ENCODE assay signal across 7 mouse cellular contexts in the genomic region with DNA sequence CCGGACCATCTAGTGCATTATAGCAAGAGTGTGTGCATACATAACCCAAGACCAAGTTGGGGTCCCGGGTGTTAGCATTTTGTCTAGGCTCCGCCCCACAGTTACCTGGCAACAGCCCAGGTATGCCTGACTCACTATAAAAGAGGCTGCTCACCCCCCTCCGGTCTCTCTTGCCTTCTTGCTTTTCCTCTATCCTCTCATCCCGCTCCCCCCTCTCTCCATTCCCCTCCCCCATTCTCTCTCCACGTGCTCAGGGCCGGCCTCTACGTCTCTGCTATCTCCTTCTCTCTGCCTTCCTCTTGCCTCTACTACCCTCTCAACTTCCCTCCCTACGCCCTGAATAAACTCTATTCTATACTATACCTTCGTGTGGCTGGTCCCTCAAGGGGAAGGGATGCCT. TPM values are rescaled to one million over a fixed set of nuclear protein-coding genes. Genes with fewer than 3 reads are reported as not detected.
A peak's percentile ranks its signal among the peaks of the same experiment; 100 is the strongest.
DNase-seq lines count a peak whose midpoint lies in the region; ATAC-seq and TF ChIP-seq lines count a peak whose summit lies in the region.

No protein-coding gene starts in this region.

- no peak for ATAC-seq in lung, postnatal 0 days
- no peak for ATAC-seq in hindbrain, embryonic 12.5 days (ENCODE audit: low FRiP score)
- ATAC-seq in midbrain, embryonic 15.5 days (replicated peaks) = peak; percentile 32

- H3K27me3 ChIP-seq in lung, postnatal 0 days (replicated peaks; ENCODE audit: insufficient read depth, low read length) = 0 out of 2 replicates have a peak, but pooled peaks cover 6% of the 10 kb centered on the region
- H3K27me3 ChIP-seq in hindbrain, embryonic 12.5 days = peaks cover 49% of the 10 kb centered on the region
- H3K27me3 ChIP-seq in midbrain, embryonic 15.5 days (replicated peaks) = peaks cover 11% of the 10 kb centered on the region; the same call in 1 of the 2 replicates

- TF ChIP-seq EP300 in lung, postnatal 0 days (IDR thresholded peaks at IDR 0.05) = no peak

- intact Hi-C loops in gastrocnemius, postnatal 14 days (cut with DNase I; ENCODE audit: low total_unique reads) = no loop called here

- no peaks in the 10 kb centered on the region for H3K9me3 ChIP-seq in lung, postnatal 0 days (ENCODE audit: low read length)
- H3K9me3 ChIP-seq in hindbrain, embryonic 12.5 days (replicated peaks) = no peaks in the 10 kb centered on the region
- H3K9me3 ChIP-seq in midbrain, embryonic 15.5 days = no peaks in the 10 kb centered on the region

- peak overlapping the region; percentile 88 for H3K4me2 ChIP-seq in lung, postnatal 0 days (replicated peaks; ENCODE audit: low read depth, low read length)
- H3K4me2 ChIP-seq in hindbrain, embryonic 12.5 days (replicated peaks) = peak overlapping the region; percentile 83
- peak overlapping the region; percentile 78 for H3K4me2 ChIP-seq in midbrain, embryonic 15.5 days

- TF ChIP-seq CTCF in lung, postnatal 0 days (IDR thresholded peaks at IDR 0.05) = no peak

- no peak overlapping the region for H3K27ac ChIP-seq in lung, postnatal 0 days (ENCODE audit: low read length)
- H3K27ac ChIP-seq in hindbrain, embryonic 12.5 days = no peak overlapping the region
- H3K27ac ChIP-seq in midbrain, embryonic 15.5 days = no peak overlapping the region

- DNase-seq in lung, postnatal 0 days (ENCODE audit: low spot score) = no peak
- no peak for DNase-seq in lung, adult 18-20 months
- peak; percentile 67 for DNase-seq in cerebellum, adult 9-10 months
- DNase-seq in gastrocnemius, postnatal 14 days = no peak
- no peak for DNase-seq in gastrocnemius, postnatal 10 days

- 0 out of 2 replicates have a peak, but pooled peaks cover 2% of the 10 kb centered on the region for H3K4me1 ChIP-seq in lung, postnatal 0 days (ENCODE audit: insufficient read depth, low read depth, low read length)
- peaks cover 21% of the 10 kb centered on the region; the same call in 1 of the 2 replicates for H3K4me1 ChIP-seq in hindbrain, embryonic 12.5 days
- peaks cover 18% of the 10 kb centered on the region for H3K4me1 ChIP-seq in midbrain, embryonic 15.5 days

- peak overlapping the region; percentile 53 for H3K4me3 ChIP-seq in lung, postnatal 0 days (ENCODE audit: low read depth, low read length)
- H3K4me3 ChIP-seq in hindbrain, embryonic 12.5 days = peak overlapping the region; percentile 56
- peak overlapping the region; percentile 62 for H3K4me3 ChIP-seq in midbrain, embryonic 15.5 days

- no peak overlapping the region for H3K9ac ChIP-seq in lung, postnatal 0 days (replicated peaks; ENCODE audit: low read depth)
- H3K9ac ChIP-seq in hindbrain, embryonic 12.5 days = peak overlapping the region; percentile 50
- H3K9ac ChIP-seq in midbrain, embryonic 15.5 days = peak overlapping the region; percentile 42

- no peaks in the 10 kb centered on the region for H3K36me3 ChIP-seq in lung, postnatal 0 days (ENCODE audit: insufficient read depth, low read length)
- H3K36me3 ChIP-seq in hindbrain, embryonic 12.5 days = no peaks in the 10 kb centered on the region
- H3K36me3 ChIP-seq in midbrain, embryonic 15.5 days (replicated peaks) = no peaks in the 10 kb centered on the region

- WGBS in lung, postnatal 0 days = 3% methylated on average over 9 of the region's 10 CpGs
- WGBS in hindbrain, embryonic 12.5 days = 2% methylated on average over 10 of the region's 10 CpGs
- WGBS in midbrain, embryonic 15.5 days = 6% methylated on average over 10 of the region's 10 CpGs

RNA-seq across cellular contexts. Expression of a gene that starts 14.0 kb away (rescaled TPM):
- polyA plus RNA-seq in lung, postnatal 0 days (2015; fragmentation: Nextera tagmentation; extraction: Ambion mirVana) = 3.3 and 4.0 TPM in 2 replicates
- 0.25 and 0.45 TPM in 2 replicates for polyA plus RNA-seq in hindbrain, embryonic 12.5 days (2016; fragmentation: Nextera tagmentation; extraction: Ambion mirVana)
- polyA plus RNA-seq in midbrain, embryonic 15.5 days (2015; fragmentation: Nextera tagmentation; extraction: Ambion mirVana) = 0.53 and 0.54 TPM in 2 replicates
- total RNA-seq in gastrocnemius, postnatal 14 days (2021) = not detected
- under 1 TPM; 0.19 to 0.41 TPM for total RNA-seq in gastrocnemius, postnatal 10 days (2021)

RNA-seq across cellular contexts. Expression of a gene that starts 32.0 kb away (rescaled TPM):
- polyA plus RNA-seq in lung, postnatal 0 days (2015; fragmentation: Nextera tagmentation; extraction: Ambion mirVana) = 29.3 and 37.4 TPM in 2 replicates
- polyA plus RNA-seq in hindbrain, embryonic 12.5 days (2016; fragmentation: Nextera tagmentation; extraction: Ambion mirVana) = 7.2 and 9.1 TPM in 2 replicates
- polyA plus RNA-seq in midbrain, embryonic 15.5 days (2015; fragmentation: Nextera tagmentation; extraction: Ambion mirVana) = 10.7 and 11.7 TPM in 2 replicates
- 1 to 10 TPM; 7.0 to 7.4 TPM for total RNA-seq in gastrocnemius, postnatal 14 days (2021)
- total RNA-seq in gastrocnemius, postnatal 10 days (2021) = 1 to 10 TPM; 9.3 to 9.4 TPM

RNA-seq across cellular contexts. Expression of a gene that starts 56.3 kb away (rescaled TPM):
- polyA plus RNA-seq in lung, postnatal 0 days (2015; fragmentation: Nextera tagmentation; extraction: Ambion mirVana) = 6.9 and 9.2 TPM in 2 replicates
- 0.43 and 0.49 TPM in 2 replicates for polyA plus RNA-seq in hindbrain, embryonic 12.5 days (2016; fragmentation: Nextera tagmentation; extraction: Ambion mirVana)
- 1.8 and 1.9 TPM in 2 replicates for polyA plus RNA-seq in midbrain, embryonic 15.5 days (2015; fragmentation: Nextera tagmentation; extraction: Ambion mirVana)
- 1 to 10 TPM; 3.0 to 3.4 TPM for total RNA-seq in gastrocnemius, postnatal 14 days (2021)
- total RNA-seq in gastrocnemius, postnatal 10 days (2021) = 1 to 10 TPM; 6.2 to 6.9 TPM
